Mouse (Mus musculus) erythroblast, embryonic 14.5 days (primary cell): ENCODE measurements around the gene Phc1. TPM values are rescaled to one million over a fixed set of nuclear protein-coding genes. Genes with fewer than 3 reads are reported as not detected.
"Not testable (repeated sequence)": the region's sequence is repeated elsewhere in the genome, so short reads cannot be mapped to it uniquely, and the experiment has no call there.

Source experiments
- H3K27me3 ChIP-seq: 2 replicates; pipeline ENCODE4 v1.6.1; 2012; ENCODE audit warnings: inconsistent platforms; ENCODE audit not compliant: control insufficient read depth
- H3K36me3 ChIP-seq: 2 replicates; pipeline ENCODE4 v1.6.1; 2012; ENCODE audit warnings: mild to moderate bottlenecking, inconsistent platforms; ENCODE audit not compliant: control insufficient read depth
- H3K4me1 ChIP-seq: 2 replicates; pipeline ENCODE4 v1.6.1; 2012; ENCODE audit warnings: inconsistent platforms; ENCODE audit not compliant: control insufficient read depth
- H3K4me3 ChIP-seq: replicated peaks from 2 replicates; pipeline ENCODE3; 2012; ENCODE audit warnings: moderate library complexity, mild to moderate bottlenecking, inconsistent platforms
- H3K9me3 ChIP-seq: 2 replicates; pipeline ENCODE4 v1.6.1; 2012; ENCODE audit warnings: low read length, inconsistent platforms, mixed read lengths; ENCODE audit not compliant: control insufficient read depth
- GATA1 ChIP-seq: IDR thresholded peaks from 2 replicates; pipeline ENCODE4 v1.6.1; 2012; ENCODE audit warnings: low read length, inconsistent platforms, mixed read lengths
- TAL1 ChIP-seq: IDR thresholded peaks from 3 replicates; pipeline ENCODE4 v1.6.1; 2012; ENCODE audit warnings: low read length, inconsistent platforms, mixed read lengths
- polyA plus RNA-seq: library from polyadenylated mRNA; stranded (reverse); fragments of >175 nt; gene quantifications from 2 replicates; pipeline ENCODE4 v1.2.3, GENCODE M21; 2012

Phc1 gene
- polyA plus RNA-seq = 0.20 and 0.24 TPM in 2 replicates

DNA sequence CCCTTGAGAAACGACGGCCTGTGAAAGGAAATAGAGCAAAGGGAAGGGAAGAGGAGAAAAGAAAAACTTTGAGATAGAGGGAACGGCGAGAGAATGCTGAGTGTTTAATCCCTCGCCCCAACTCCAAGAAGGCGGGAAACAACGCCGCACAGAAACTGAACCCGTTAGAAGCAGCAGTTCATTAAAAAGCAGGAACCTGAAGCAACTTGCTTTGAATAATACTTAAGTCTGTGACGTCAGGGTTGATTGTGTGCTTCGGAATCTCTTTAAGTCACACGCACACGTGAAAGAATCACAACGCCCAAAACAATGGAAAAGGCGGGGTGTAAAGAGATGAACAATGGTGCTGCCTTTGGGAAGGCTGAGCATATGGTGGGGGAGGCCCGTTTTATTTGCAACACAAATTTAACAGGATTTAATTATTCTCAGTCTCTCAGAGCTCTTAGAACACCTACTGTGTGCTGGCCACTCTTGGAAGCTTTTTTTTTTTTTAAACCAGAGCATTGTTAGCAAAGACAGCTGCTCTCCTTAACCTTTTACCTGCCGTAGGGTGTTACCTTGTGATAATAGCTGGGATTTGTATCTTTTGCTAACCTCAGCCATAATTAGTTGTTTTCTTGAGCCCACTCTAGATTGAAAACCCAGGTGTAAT is at the start of gene Phc1:
Phc1 (minus strand) TSS at position 213 of the 652 bp plus-strand sequence.
- Histone ChIP-seq H3K36me3 (no peaks in the 10 kb centered on the region), H3K27me3 (peaks cover 30% of the 10 kb centered on the region), H3K4me3 (peak within 1 kb of the TSS; percentile 72), H3K9me3 (no peaks in the 10 kb centered on the region), H3K4me1 (peaks cover 15% of the 10 kb centered on the region)
- TF ChIP-seq TAL1 = no peak
- no peak for TF ChIP-seq GATA1

GRCm38 (mm10) chr6:122389986-122390385 is 49.6 kb upstream of the Phc1 start:
- not testable (repeated sequence) for H3K27me3 ChIP-seq, H3K9me3 ChIP-seq
- H3K36me3 ChIP-seq = peaks cover 37% of the 10 kb centered on the region
- H3K4me3 ChIP-seq = peak overlapping the region; percentile 14
- peaks cover 71% of the 10 kb centered on the region for H3K4me1 ChIP-seq

DNA sequence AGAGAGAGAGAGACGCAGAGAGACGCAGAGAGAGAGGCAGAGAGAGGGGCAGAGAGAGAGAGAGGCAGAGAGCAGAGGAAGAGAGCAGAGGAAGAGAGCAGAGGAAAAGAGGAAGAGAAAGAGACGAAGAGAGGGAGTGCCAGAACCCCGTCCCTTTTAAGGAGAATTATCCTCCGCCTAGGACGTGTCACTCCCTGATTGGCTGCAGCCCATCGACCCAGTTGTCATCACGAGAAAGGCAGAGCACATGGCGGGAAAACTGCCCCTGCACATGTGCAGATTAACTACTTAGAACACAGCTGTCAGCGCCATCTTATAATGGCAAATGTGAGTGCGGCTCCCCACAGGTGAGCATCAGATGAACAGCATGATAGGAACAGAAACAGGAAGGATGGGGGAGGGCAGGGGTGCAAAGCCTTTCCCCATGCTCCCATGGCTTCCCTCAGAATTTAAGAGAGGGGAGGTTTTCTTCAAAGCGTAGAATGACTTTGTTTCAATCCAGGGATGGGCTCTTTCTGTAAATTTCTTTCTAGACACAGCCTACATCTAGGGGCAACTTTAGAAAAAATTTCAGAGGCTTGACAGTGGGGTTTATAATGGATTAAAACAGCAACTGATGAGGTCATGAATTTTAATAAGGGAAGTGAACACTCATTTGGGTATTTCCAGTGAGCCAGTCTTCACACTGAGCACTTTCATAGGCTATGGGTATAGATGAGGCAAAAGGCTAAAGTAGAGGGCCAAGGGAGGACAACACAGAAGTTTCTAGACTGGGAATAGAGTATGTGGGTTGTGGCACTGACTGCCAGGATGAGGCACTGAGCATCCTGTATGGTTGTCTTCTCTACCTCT is 47.0 kb upstream of the Phc1 start:
- Histone ChIP-seq H3K4me1 (peaks cover 45% of the 10 kb centered on the region), H3K36me3 (peaks cover 37% of the 10 kb centered on the region)
- not testable (repeated sequence) for H3K9me3 ChIP-seq, H3K4me3 ChIP-seq, H3K27me3 ChIP-seq

DNA sequence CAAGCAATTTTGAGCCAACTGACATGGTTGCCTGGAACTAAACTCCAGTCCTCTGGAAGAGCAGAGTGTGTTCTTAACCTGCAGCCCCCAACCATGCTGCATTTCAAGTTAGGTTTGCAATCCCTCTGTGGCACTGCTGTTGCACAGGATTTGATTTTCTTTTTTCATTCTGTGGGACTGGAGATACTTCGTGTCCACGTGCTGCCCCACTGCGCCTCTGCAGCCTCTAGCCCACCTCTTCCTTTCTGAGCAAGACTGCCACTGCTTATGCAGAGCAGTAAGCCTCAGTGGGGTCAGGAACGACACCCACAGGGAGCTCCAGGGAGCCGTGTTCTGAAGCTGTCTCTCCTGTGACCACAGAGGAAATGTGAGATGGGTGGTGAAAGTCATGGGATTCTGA is 45.4 kb upstream of the Phc1 start:
- Histone ChIP-seq H3K4me3 (no peak overlapping the region), H3K4me1 (peaks cover 29% of the 10 kb centered on the region), H3K36me3 (peaks cover 27% of the 10 kb centered on the region), H3K9me3 (no peaks in the 10 kb centered on the region), H3K27me3 (peaks cover 2% of the 10 kb centered on the region; the same call in 1 of the 2 replicates)
- TF ChIP-seq TAL1 (no peak), GATA1 (no peak)

DNA sequence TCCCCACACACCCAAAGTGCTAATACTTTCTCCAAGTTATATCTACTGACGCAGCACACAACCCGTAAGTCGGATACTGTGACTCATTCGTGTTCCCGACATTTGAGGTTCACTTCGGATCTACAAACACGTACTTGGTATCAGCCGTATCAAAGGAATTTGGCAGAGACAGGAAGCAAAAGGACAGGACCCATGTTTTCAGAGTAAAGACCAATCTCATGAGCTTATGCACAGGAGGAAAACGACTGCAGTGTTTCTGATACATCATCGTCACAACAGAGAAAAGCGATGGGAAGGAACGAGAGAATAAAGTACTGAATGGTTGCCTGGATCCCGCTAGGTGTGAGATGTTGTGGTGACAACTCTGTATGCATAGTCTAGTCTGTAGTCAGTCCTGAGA is 44.5 kb upstream of the Phc1 start:
- Histone ChIP-seq H3K4me3 (no peak overlapping the region), H3K9me3 (no peaks in the 10 kb centered on the region), H3K36me3 (peaks cover 21% of the 10 kb centered on the region), H3K27me3 (peaks cover 2% of the 10 kb centered on the region; the same call in 1 of the 2 replicates), H3K4me1 (peaks cover 21% of the 10 kb centered on the region)
- TF ChIP-seq TAL1 = no peak
- TF ChIP-seq GATA1 = no peak

DNA sequence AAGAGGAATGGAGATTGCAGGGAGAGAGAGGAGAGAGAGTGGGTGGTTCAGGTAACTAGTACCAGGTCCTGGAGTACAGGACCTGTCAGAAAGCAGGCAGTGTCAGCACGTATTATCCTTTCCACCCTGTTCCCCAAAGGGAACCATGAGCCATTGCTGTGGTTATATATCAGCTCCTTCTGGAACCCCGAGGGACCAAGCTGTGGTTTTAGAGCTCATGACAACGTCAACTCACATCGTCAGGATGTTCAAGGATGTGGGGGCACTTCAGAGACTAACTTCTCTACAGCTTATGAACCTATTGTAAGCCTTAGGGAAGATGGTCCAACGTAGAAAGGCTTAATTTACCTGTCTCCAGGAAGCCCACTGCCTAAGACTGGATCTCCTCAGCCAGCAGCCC is 42.9 kb upstream of the Phc1 start:
- H3K36me3 ChIP-seq = peaks cover 4% of the 10 kb centered on the region
- H3K9me3 ChIP-seq = no peaks in the 10 kb centered on the region
- no peak for TF ChIP-seq TAL1
- no peak for TF ChIP-seq GATA1
- peaks cover 8% of the 10 kb centered on the region for H3K4me1 ChIP-seq
- peaks cover 2% of the 10 kb centered on the region; the same call in 1 of the 2 replicates for H3K27me3 ChIP-seq
- no peak overlapping the region for H3K4me3 ChIP-seq

DNA sequence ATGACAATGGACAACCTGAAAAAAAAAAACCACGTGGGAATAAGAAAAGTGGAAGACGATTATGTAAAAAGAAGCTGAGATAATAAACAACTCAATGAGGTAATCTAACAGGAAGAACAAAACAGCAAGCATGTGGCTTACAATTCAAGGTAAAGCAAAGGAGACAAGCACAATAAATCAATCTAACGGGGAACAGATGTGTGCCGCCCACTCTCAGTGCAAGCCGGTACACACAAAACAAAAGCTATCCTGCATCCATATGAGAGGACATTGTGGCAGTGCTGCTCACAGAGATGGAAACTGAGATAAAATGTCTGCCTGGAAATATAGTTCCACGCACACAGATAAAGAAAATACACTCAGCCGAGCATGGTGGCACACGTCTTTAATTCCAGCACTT is 41.7 kb upstream of the Phc1 start:
- no peak overlapping the region for H3K4me3 ChIP-seq
- peaks cover 2% of the 10 kb centered on the region; the same call in 1 of the 2 replicates for H3K27me3 ChIP-seq
- peaks cover 3% of the 10 kb centered on the region; the same call in 1 of the 2 replicates for H3K4me1 ChIP-seq
- no peaks in the 10 kb centered on the region for H3K36me3 ChIP-seq
- TF ChIP-seq TAL1 = no peak
- H3K9me3 ChIP-seq = no peaks in the 10 kb centered on the region

DNA sequence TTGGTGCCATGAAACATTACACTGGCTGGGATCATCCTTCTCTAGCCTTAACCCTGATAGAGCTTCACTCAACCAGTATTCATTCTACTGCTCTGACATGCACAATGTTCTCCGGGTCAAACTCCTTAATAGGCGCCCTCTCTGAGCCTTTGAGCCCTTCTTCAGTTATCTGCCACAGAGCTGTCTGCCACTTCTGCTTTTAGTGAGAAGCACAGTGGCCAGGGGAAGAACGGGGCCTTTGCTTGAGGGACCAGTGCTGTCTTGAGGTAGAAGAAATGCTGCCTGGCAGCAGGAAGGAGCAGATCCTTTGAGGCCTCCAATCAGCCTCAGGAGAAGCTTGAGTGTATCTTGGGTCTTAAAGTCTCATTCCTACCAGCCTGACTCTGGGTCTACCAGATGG is 27.9 kb upstream of the Phc1 start:
- H3K4me1 ChIP-seq = no peaks in the 10 kb centered on the region
- no peaks in the 10 kb centered on the region for H3K9me3 ChIP-seq
- no peak overlapping the region for H3K4me3 ChIP-seq
- H3K27me3 ChIP-seq = peaks cover 3% of the 10 kb centered on the region; the same call in 1 of the 2 replicates
- H3K36me3 ChIP-seq = no peaks in the 10 kb centered on the region
- no peak for TF ChIP-seq TAL1
- TF ChIP-seq GATA1 = no peak

DNA sequence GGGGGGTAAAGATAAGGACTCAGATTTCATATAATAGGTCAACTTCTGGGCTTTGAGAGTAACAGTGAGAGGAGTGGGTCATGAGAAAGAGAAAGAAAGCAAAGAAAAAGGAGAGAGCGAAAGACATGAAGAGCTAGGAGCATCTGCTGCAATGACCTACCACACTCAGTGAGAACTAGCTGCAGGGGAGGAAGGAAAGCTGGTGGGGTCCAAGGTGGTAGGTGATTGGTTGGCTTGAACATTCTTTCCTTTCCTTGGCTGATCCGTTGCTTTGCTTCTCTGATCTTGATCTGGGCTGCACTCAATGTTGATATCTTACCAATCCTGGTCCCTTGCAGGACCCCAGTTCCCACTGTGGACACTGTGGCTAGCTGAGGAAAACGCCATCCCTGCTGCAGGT is 26.6 kb upstream of the Phc1 start:
- no peak for TF ChIP-seq TAL1
- TF ChIP-seq GATA1 = no peak
- Histone ChIP-seq H3K36me3 (no peaks in the 10 kb centered on the region), H3K9me3 (0 out of 2 replicates have a peak, but pooled peaks cover 2% of the 10 kb centered on the region), H3K4me3 (no peak overlapping the region), H3K4me1 (no peaks in the 10 kb centered on the region), H3K27me3 (peaks cover 3% of the 10 kb centered on the region; the same call in 1 of the 2 replicates)
